18 mouse cellular contexts compared by ENCODE assay signal in the genomic region with DNA sequence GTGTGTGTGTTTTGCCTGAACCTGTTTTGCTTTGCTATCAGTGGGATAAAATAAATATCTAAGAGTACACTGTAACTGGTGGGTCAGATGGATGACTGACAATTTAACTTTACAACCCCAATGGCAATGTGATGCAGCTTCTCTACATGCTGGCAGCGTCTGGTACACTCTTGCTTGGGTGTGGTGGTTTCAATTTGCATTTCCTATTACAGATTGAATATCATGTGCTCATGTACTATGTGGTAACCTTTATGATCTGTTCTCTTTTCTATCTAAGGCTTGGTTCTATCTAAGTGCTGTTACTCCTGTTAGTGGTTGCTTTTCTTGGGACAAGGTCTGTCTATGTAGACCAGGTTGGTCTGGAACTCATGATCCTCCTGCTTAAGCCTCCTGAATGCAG.
"Had no signal": no experiment of that assay in that cellular context is flagged by ENCODE, and none has a peak within 500 bp of the region (broad histone marks: within the 10 kb centered on the region; RNA-seq: fewer than 3 reads in every experiment).

No protein-coding gene starts in this region.

- H3K4me3 ChIP-seq: lung, embryonic 15.5 days; megakaryocyte, embryonic 14.5 days; midbrain, embryonic 13.5 days; midbrain, embryonic 15.5 days; neural tube, embryonic 12.5 days had no signal

- ATAC-seq: liver, postnatal 0 days; lung, postnatal 0 days; midbrain, embryonic 13.5 days; midbrain, embryonic 15.5 days had no signal

- H3K27ac ChIP-seq: lung, embryonic 15.5 days; macrophage; midbrain, embryonic 13.5 days; midbrain, embryonic 15.5 days; neural tube, embryonic 12.5 days had no signal

- DNase-seq: liver, postnatal 0 days; lung, adult 2 months; lung, postnatal 14 days; lung, postnatal 36 days; right cerebral cortex, postnatal 25 days; right cerebral cortex, postnatal 4 days; spleen, adult 18-20 months; thymus, adult 18-20 months; thymus, postnatal 14 days; thymus, postnatal 36 days had no signal

- H3K9ac ChIP-seq: liver, postnatal 0 days; lung, embryonic 15.5 days; midbrain, embryonic 13.5 days; midbrain, embryonic 15.5 days; neural tube, embryonic 12.5 days had no signal

- H3K9me3 ChIP-seq: lung, embryonic 15.5 days; midbrain, embryonic 13.5 days; midbrain, embryonic 15.5 days; neural tube, embryonic 12.5 days had no signal

- H3K4me1 ChIP-seq: lung, embryonic 15.5 days; megakaryocyte, embryonic 14.5 days; midbrain, embryonic 13.5 days; midbrain, embryonic 15.5 days; neural tube, embryonic 12.5 days had no signal

- H3K27me3 ChIP-seq: lung, embryonic 15.5 days; megakaryocyte, embryonic 14.5 days; midbrain, embryonic 13.5 days; midbrain, embryonic 15.5 days; neural tube, embryonic 12.5 days had no signal

- H3K36me3 ChIP-seq: lung, embryonic 15.5 days; midbrain, embryonic 15.5 days had no signal

- H3K4me2 ChIP-seq: lung, embryonic 15.5 days; midbrain, embryonic 11.5 days; midbrain, embryonic 13.5 days; midbrain, embryonic 15.5 days; neural tube, embryonic 12.5 days had no signal
